Mouse (Mus musculus): Measurements from ENCODE around the gene Plppr3. TPM values are rescaled to one million over a fixed set of nuclear protein-coding genes. Genes with fewer than 3 reads are reported as not detected.

Plppr3 gene
- polyA plus RNA-seq, 1 experiment from 2014 or later = 417 TPM

DNA sequence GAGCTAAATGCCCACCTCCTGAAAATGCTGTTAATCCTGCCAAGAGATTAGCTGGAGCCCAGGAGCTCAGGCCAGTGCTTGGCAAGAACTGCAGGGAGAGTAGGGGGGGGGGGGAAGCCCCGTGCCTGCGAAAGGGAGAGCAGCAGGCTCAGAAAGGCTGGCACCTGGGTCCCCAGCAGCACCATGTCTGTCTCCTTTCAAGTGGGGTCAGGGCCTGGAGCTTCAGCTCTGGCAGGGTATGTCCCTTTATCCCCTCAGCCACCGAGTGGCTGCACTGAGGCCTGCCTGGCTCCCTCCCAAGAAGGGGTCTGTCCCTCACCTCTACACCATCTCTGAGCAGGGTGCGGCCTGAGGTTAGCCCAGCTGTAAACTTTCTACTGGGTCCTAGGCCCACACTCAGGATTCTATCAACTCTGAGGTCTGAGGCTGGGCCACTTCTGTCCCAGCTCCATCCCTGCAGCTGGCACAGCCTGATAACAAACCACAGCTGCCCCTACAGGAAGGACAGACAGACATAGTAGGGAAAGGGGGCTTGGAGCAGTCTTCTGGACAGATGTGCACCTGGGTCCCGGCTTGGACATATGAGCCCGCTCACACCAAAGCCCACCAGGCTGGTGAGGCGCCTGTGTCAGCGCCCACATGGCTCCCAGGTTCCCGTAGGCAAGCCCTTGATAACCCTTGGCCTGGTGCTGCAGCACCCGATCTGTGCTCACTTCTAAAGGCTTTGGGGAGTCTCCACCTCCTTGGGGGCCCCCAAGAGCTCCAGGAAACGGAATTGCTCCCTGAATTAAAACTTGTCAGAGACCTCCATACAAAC lies 39.9 kb upstream of the Plppr3 start:
- 0 out of 2 replicates have a peak overlapping the region, but pooled peaks have one; percentile 10 for H3K27ac ChIP-seq (replicated peaks)
- peaks cover 49% of the 10 kb centered on the region for H3K4me1 ChIP-seq (replicated peaks)
- no peaks in the 10 kb centered on the region for H3K9me3 ChIP-seq
- H3K27me3 ChIP-seq = peaks cover 19% of the 10 kb centered on the region
- no peak overlapping the region for H3K9ac ChIP-seq
- H3K4me3 ChIP-seq = no peak overlapping the region
- 70% methylated on average over 11 of the region's 11 CpGs for WGBS
- 0 out of 2 replicates have a peak, but pooled peaks cover 7% of the 10 kb centered on the region for H3K36me3 ChIP-seq
- no peak for ATAC-seq (ENCODE audit: low FRiP score, low read depth)
- H3K4me2 ChIP-seq = no peak overlapping the region

DNA sequence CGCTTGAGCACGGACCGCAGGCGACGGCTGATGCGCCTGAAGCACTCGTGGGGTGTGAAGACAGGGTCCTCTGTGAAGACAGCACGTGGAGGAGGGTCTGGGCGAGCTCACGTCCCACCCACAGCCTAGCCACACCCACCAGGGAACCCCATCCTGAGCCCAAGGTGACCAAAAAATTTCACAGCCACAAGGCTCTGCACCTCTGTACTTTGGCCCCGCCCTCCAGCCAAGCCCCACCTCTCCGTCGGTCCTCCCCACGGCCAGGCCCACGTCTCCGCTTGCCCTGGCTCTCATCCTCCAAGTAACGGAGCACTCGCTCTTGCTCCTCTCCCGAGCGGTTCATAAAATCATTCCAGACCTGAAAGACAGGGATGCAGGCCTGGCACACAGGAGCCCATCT lies 38.0 kb upstream of the Plppr3 start:
- 68% methylated on average over 20 of the region's 20 CpGs for WGBS
- H3K4me2 ChIP-seq = no peak overlapping the region
- 0 out of 2 replicates have a peak, but pooled peaks cover 7% of the 10 kb centered on the region for H3K36me3 ChIP-seq

DNA sequence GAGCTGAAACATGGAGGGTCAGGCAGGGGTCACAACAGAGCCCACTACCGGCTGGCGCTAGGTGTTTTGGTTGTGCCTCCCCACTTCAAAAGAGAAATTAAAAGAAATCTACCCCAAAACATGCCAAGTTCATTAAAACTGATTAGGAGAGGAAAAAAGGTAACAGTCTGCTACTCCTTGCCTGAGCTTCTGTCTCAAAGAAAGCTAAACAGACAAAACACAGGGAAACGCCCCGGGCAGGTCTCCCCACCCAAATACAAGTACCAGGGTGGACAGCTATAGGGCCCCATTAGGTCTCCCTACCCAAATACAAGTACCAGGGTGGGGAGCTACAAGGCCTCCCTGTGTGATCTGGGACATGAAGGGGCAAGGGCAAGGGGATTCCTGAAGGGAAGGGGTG lies 36.1 kb upstream of the Plppr3 start, which contains the start of gene Gm26602:
Gene Gm26602, plus strand, starts transcription at position 301 of the 400 bp plus-strand sequence.
- WGBS = 96% methylated on average over 4 of the region's 4 CpGs
- Histone ChIP-seq H3K27me3 (no peaks in the 10 kb centered on the region), H3K4me1 (replicated peaks) (peaks cover 31% of the 10 kb centered on the region), H3K36me3 (peaks cover 15% of the 10 kb centered on the region; the same call in 1 of the 2 replicates), H3K9me3 (no peaks in the 10 kb centered on the region), H3K4me2 (no peak within 1 kb of the TSS), H3K27ac (replicated peaks) (peak within 1 kb of the TSS; percentile 100), H3K4me3 (no peak within 1 kb of the TSS), H3K9ac (no peak within 1 kb of the TSS)
- no peak for ATAC-seq (ENCODE audit: low FRiP score, low read depth)

More for the DNA sequence above, 38.0 kb upstream of the Plppr3 start:
- Histone ChIP-seq H3K27me3 (no peaks in the 10 kb centered on the region; the same call in 1 of the 2 replicates), H3K4me1 (replicated peaks) (peaks cover 44% of the 10 kb centered on the region), H3K9ac (no peak overlapping the region), H3K9me3 (no peaks in the 10 kb centered on the region), H3K4me3 (no peak overlapping the region), H3K27ac (replicated peaks) (no peak overlapping the region)
- no peak for ATAC-seq (ENCODE audit: low FRiP score, low read depth)

DNA sequence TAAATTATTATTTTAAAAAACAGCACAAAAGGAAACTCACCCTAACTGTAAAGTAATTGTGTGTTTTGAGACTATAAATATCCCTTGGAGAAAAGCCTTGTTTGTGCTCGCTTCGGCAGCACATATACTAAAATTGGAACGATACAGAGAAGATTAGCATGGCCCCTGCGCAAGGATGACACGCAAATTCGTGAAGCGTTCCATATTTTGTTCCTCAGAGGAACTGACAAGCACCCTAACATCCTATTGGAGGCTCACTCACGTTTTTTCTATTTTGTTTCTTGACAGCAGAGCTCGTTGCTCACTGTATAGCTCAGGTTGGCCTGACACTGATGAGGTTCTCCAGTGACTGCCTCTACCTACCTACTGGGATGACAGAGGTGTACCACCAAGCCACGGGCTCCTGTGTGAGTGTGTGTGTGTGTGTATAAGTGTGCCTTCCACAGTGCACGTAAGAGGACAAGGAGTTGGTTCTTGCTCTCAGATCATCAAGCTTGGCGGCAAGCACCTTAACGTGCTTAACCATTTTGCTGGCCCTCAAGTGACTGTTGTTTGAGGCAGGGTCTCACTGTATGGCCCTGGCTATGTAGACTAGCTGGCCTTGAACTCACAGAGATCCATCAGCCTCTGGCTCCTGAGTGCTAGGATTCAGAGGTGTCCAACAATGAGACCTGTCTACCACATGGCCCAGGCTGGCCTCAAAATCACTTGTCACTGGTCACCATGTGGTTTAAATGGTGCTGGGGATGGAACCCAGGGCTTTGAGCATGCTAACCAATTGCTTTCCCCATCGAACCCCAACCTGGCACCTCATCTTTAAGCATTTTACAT lies 34.9 kb upstream of the Plppr3 start:
- Histone ChIP-seq H3K36me3 (peaks cover 24% of the 10 kb centered on the region), H3K9ac (peak overlapping the region; percentile 96), H3K4me3 (peak overlapping the region; percentile 92), H3K27ac (replicated peaks) (peak overlapping the region; percentile 100), H3K4me1 (replicated peaks) (peaks cover 19% of the 10 kb centered on the region), H3K27me3 (no peaks in the 10 kb centered on the region), H3K9me3 (no peaks in the 10 kb centered on the region), H3K4me2 (peak overlapping the region; percentile 59)
- peak; percentile 53; the same call in 1 of the 2 replicates for ATAC-seq (ENCODE audit: low FRiP score, low read depth)
- WGBS = 20% methylated on average over 14 of the region's 14 CpGs

DNA sequence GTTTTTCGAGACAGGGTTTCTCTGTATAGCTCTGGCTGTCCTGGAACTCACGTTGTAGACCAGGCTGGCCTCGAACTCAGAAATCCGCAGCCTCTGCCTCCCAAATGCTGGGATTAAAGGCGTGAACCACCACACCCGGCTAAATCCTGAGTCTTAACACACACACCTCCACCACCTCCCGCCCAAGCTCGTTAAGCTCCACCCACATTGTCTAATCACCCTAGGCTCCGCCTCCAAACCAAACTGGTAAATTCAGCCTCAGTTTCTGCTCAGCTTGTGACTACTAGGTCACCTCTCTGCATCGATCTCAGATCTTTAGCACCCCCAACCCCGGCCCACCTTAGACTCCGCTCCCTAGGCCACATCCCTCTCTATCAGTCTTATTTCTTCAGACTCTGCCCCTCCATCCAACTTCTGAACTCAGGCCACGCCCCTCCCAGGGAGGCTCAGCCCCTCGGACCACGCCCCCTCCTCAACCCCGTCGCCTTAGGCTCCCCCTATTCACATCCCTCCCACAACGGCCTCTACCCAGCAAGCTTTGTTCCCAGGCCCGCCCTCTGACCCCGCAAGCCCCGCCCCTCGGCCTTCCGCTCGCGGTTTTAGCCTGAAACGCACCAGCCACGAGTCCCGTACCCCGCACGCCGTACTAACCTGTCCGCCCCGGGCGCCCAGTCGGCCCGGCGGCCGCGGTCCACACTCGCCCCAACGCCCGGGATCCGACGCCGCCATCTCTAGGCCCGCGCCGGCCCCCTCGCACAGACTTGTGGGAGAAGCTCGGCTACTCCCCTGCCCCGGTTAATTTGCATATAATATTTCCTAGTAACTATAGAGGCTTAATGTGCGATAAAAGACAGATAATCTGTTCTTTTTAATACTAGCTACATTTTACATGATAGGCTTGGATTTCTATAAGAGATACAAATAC lies 34.0 kb upstream of the Plppr3 start, which contains the start of gene Med16:
Gene Med16, minus strand, starts transcription at position 757 of the 925 bp plus-strand sequence.
- Histone ChIP-seq H3K9ac (peak within 1 kb of the TSS; percentile 96), H3K27ac (replicated peaks) (peak within 1 kb of the TSS; percentile 100), H3K4me3 (peak within 1 kb of the TSS; percentile 92), H3K36me3 (peaks cover 31% of the 10 kb centered on the region), H3K9me3 (no peaks in the 10 kb centered on the region), H3K4me1 (replicated peaks) (peaks cover 12% of the 10 kb centered on the region), H3K27me3 (no peaks in the 10 kb centered on the region), H3K4me2 (peak within 1 kb of the TSS; percentile 59)
- 1% methylated on average over 52 of the region's 52 CpGs for WGBS
- ATAC-seq (ENCODE audit: low FRiP score, low read depth) = peak; percentile 94

DNA sequence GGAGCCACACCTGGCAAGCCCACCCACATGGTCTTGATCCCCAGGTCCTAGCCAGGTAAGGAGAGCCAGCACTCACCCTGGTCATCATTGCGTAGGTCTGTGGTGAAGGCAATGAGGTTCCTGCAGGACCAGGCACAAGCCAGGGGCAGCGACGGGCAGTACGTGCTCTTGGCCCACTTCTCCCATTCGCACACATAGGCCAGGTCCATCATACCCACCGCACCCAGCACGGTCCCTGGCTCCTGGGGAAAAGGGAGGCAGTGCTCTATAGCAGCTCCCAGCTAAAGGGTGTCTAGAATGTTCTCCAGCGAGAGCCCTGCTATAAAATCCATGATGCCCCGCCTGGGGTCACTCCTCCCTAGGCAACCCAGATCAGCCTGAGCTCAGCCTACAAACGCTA lies 33.0 kb upstream of the Plppr3 start:
- Histone ChIP-seq H3K36me3 (peaks cover 33% of the 10 kb centered on the region), H3K9me3 (no peaks in the 10 kb centered on the region), H3K4me3 (peak overlapping the region; percentile 92), H3K27me3 (no peaks in the 10 kb centered on the region), H3K4me1 (replicated peaks) (peaks cover 12% of the 10 kb centered on the region), H3K27ac (replicated peaks) (no peak overlapping the region), H3K9ac (no peak overlapping the region), H3K4me2 (no peak overlapping the region)
- no peak for ATAC-seq (ENCODE audit: low FRiP score, low read depth)
- WGBS = 95% methylated on average over 10 of the region's 10 CpGs

DNA sequence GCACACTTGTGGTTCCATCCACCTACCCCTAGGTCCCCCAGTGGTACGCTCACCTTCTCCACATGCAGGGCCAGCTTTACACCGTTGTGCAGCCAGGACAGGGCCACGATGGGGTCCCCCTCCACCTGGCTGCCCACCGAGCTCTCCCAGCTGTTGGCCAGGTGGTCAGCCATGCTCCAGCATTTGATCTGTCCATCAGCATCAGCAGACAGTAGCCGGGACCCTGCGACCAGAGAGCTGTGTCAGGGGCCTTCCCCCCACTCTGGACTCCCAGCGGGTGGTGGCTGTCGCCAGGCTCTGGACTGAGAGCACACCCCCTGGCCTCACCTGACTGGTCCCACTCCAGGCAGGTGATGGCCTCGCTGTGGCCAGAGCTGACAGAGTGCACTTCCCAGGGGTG lies 32.3 kb upstream of the Plppr3 start:
- no peak overlapping the region for H3K4me2 ChIP-seq
- H3K4me1 ChIP-seq (replicated peaks) = peaks cover 12% of the 10 kb centered on the region
- H3K36me3 ChIP-seq = peaks cover 35% of the 10 kb centered on the region
- no peaks in the 10 kb centered on the region for H3K27me3 ChIP-seq
- no peak for ATAC-seq (ENCODE audit: low FRiP score, low read depth)
- H3K27ac ChIP-seq (replicated peaks) = no peak overlapping the region
- 95% methylated on average over 9 of the region's 9 CpGs for WGBS
- H3K9me3 ChIP-seq = no peaks in the 10 kb centered on the region
- no peak overlapping the region for H3K9ac ChIP-seq
- no peak overlapping the region for H3K4me3 ChIP-seq

DNA sequence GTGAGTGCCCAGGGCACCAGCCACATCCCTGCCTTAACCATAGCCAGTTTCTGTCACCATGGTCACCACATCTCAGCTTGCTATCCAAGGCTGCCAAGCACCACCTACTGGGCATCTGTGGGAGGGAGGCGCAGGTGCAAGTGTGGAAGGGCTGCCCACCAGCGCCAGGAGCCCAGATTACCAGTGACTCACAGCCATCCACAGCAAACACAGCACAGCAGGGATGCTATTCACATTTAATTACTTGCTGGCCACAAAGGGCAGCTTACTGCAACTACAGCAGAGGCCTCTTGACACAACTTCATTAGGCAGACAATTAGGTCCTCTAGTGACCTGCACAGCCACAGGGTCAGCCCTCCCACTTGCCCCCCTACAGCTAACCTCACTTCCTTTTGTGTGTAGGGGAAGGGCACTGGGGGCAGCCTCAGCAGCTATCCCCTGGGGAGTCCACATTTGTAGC lies 26.5 kb upstream of the Plppr3 start:
- Histone ChIP-seq H3K4me3 (no peak overlapping the region), H3K4me1 (replicated peaks) (peaks cover 12% of the 10 kb centered on the region; the same call in 1 of the 2 replicates), H3K27ac (replicated peaks) (peak overlapping the region; percentile 21; the same call in 1 of the 2 replicates), H3K27me3 (0 out of 2 replicates have a peak, but pooled peaks cover 2% of the 10 kb centered on the region), H3K9ac (no peak overlapping the region), H3K9me3 (no peaks in the 10 kb centered on the region), H3K4me2 (no peak overlapping the region), H3K36me3 (peaks cover 30% of the 10 kb centered on the region)
- WGBS = 13% methylated on average over 2 of the region's 2 CpGs
- peak; percentile 61; the same call in 1 of the 2 replicates for ATAC-seq (ENCODE audit: low FRiP score, low read depth)

DNA sequence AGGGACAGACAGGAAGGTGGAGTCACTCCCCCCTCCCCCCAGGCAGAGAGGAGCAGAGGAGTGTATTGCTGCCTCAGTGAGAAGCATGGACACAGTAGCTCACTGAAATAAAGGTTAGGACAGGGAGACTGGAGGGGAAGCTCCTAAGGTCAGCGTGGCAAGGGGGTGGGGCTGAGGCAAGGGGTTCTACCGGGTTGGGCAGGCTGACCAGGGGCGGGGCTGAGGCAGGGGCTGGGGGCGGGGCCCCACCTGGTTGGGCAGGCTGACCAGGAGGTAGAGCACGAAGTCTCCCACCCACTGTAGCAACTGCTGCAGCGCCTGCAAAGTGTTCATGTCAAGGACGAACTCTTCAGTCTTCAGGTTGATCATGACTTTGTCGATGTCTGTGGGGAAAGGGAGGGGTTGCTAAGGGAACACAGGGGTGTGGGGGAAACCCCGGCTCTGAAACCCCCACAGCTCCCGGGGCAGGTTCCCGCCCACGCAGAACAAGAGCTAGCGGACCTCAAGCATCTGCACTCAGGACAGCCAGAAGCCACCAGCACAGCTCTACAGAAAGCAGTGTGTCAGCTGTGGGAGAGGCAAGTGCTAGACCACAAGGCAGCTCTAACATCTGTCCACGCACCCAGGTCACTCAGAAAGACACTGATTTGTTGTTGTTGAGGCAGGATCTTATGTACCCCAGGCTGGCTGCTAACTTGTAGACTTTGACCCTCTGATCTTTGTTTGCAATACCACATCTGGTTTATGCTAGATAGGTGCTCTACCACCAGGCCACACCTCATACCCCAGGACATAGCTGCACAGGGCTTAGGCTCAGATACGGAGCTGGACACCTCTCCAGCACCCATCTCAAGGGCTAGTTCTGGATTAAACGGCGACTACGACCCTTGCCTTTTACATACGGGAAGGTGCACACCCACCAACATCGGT lies 23.1 kb upstream of the Plppr3 start:
- ATAC-seq (ENCODE audit: low FRiP score, low read depth) = no peak
- no peak overlapping the region for H3K4me3 ChIP-seq
- peaks cover 12% of the 10 kb centered on the region; the same call in 1 of the 2 replicates for H3K4me1 ChIP-seq (replicated peaks)
- H3K9me3 ChIP-seq = no peaks in the 10 kb centered on the region
- H3K4me2 ChIP-seq = no peak overlapping the region
- H3K9ac ChIP-seq = no peak overlapping the region
- H3K27me3 ChIP-seq = 0 out of 2 replicates have a peak, but pooled peaks cover 2% of the 10 kb centered on the region
- WGBS = 54% methylated on average over 20 of the region's 20 CpGs
- H3K27ac ChIP-seq (replicated peaks) = no peak overlapping the region
- H3K36me3 ChIP-seq = peaks cover 21% of the 10 kb centered on the region; the same call in 1 of the 2 replicates

DNA sequence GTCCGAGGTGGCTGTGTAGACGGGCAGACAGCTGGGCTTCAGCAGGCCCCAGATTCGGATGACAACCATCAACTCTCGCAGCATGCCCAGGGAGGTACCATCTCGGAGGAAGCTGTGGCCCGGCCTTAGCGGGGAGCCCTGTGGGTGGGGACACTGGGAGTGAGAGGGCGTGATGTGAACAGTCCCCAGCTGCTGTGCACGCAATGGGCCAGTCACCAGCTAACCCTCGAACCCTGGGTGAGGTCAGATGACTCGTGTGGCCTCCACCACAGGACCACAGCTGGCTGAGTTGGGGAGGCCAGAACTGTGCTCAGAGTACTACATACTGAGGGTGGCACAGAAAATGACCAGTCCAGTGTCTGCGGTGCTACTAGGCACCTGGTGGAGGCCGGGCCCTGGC lies 22.4 kb upstream of the Plppr3 start:
- WGBS = 86% methylated on average over 13 of the region's 13 CpGs
- peaks cover 12% of the 10 kb centered on the region; the same call in 1 of the 2 replicates for H3K4me1 ChIP-seq (replicated peaks)
- no peak overlapping the region for H3K4me3 ChIP-seq
- H3K4me2 ChIP-seq = no peak overlapping the region
- no peak overlapping the region for H3K27ac ChIP-seq (replicated peaks)
- 0 out of 2 replicates have a peak, but pooled peaks cover 2% of the 10 kb centered on the region for H3K27me3 ChIP-seq
- H3K36me3 ChIP-seq = peaks cover 17% of the 10 kb centered on the region; the same call in 1 of the 2 replicates
- no peaks in the 10 kb centered on the region for H3K9me3 ChIP-seq
- no peak overlapping the region for H3K9ac ChIP-seq
- no peak for ATAC-seq (ENCODE audit: low FRiP score, low read depth)
